Mouse (Mus musculus): Measurements from ENCODE around the gene Fads6.

Gene Fads6

DNA sequence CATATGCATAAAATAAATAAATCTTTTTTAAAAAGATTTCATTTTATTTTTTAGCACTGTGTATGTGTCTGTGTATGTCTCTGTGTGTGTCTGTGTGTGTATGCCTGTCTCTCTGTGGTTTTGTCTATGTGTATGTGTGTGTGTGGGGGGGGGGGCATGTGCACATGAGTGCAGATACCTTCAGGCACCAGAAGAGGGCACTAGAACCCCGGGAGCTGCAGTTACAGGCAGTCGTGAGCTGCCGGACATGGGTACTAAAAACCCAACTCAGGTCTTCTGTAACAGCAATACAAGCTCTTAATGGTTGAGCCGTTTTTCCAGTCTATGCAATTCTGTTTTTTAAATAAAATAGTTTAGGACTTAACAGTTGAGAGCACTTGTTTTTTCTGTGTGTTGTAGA, 3.3 kb upstream of the Fads6 start:
- no peak for DNase-seq (ENCODE audit: low spot score)

DNA sequence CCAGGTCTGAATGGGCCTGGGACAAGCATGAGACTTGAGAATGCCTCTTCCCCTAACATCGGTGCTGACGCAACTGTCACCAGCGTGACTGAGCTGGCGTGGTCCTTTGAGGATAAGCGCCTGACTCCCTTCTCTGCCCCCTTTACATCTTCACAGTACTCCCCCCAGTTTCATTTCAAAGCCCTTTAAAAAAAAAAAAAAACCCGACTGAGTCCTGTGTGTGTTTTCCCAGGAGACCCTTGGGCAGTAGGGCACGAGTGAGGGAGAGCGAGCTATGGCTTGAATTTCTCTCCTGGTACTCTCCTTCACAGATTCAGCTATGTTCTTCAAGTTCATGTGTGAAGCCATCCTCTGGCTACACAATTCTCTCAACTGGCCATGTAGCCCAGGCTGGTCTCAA, 697 bp upstream of the Fads6 start:
- DNase-seq (ENCODE audit: low spot score): no peak

DNA sequence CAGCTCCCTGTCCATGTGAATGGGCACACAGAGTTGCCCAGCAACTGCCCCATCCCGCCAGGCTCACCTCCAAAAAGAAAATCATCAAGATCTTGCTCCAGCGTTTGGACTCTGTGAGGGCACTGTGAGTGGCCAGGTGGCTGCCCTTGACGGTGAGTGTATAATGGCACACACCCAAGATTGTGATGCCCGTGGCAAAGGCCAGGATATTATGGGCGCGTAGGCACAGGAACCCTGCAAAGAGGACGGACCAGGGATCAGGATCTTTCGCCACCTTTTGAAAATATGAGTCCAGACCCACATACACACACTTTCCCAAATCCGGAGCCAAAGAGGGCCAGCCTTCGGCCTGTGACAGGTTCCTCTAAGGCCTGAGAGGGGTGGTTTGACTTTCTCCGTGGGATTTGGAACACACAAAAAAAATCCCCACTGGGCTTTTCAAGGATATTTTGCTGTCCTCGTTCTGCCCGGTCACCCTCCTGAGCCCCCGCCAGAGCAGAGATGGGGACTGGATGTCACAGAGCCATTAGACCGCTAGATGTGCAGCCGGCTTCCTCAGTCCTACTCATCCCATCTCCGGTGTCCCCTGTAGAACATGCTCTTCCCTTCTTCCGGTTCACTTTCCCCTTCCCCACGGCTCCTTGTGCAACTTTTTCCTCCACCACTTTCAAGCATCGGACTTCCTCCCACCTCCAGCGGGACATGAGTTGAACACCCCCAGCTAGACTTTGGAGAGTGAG, 822 bp downstream of the Fads6 start:
- DNase-seq (ENCODE audit: low spot score): no peak

DNA sequence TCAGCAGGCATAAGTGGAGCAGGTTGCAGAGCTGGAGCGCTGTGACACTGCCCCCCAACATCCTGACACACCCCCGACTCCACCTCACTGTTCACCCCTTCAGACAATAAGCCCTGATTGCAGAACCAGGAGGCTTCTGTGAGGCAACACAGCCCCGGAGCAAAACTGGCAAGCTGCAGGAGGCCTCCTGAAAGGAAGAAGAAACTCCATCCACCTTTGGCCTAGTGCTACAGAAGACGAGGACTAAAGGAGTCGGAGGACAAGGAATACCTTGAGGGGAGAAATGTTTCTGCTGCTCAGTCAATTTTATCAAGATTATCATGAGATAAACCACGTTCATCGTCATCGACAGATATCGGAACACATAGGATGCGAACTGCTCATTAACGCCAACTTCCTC, 1.5 kb downstream of the Fads6 start:
- no peak for DNase-seq (ENCODE audit: low spot score)

DNA sequence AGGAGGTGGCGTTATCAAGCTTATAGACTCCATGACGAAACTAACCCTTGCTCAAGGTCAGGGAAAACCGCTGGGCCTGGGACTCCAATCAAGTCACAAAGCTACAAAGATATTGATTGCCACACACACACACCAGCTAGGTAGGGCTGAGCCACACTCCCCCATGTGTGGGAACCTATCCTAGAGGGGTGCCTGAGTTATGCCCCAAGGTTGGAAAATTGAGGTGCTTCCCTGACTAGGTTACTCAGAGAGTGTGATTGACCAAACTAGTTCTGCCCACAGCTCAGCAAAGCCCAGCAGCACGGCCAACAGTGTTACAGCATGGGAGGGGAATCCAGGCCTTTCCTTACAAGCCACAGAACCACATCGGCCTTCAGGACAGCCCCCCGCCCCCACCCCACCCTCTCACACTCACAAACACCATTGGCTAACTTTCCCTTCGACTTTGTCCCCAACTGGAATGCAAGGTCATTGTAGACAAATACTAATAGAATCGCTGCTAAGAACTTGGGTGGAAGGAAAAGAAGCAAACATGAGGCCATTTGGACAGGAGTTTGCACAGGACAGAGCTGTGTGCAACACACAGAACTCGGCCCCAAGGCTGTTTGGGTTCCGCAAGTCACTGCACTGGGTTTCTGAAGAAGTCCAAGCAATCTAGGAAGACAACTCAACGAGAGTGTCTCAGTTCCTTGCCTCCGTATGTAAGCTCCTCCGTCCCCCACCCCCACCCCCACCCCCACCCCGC, 4.7 kb downstream of the Fads6 start:
- no peak for DNase-seq (ENCODE audit: low spot score)

- DNase-seq (ENCODE audit: low spot score): no peak
Measured at GRCm38 (mm10) chr11:115291503-115291902, 6.0 kb downstream of the Fads6 start.

- DNase-seq (ENCODE audit: low spot score): no peak
Measured at GRCm38 (mm10) chr11:115290919-115291318, 6.5 kb downstream of the Fads6 start.

- DNase-seq (ENCODE audit: low spot score): no peak
Measured at GRCm38 (mm10) chr11:115290314-115290713, 7.1 kb downstream of the Fads6 start.

DNA sequence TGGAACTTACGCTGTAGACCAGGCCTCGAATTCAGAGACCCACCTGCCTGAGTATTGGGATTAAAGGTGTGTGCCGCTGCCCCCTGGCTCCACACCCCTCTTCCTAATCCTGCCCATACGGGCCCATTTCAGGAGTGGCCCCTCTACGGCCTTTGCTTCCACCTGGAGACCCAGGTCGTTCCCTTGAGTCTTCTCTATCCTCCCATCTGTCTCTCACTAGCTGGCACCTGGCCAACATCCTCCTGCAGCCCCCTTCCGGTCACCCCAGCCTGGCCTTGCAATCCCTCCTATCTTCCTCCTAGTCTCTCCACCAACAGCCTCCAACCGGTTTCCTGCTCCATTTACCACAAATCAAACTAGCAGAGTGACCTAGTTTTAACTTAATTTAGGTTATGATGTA, 7.6 kb downstream of the Fads6 start:
- no peak for DNase-seq (ENCODE audit: low spot score)

DNA sequence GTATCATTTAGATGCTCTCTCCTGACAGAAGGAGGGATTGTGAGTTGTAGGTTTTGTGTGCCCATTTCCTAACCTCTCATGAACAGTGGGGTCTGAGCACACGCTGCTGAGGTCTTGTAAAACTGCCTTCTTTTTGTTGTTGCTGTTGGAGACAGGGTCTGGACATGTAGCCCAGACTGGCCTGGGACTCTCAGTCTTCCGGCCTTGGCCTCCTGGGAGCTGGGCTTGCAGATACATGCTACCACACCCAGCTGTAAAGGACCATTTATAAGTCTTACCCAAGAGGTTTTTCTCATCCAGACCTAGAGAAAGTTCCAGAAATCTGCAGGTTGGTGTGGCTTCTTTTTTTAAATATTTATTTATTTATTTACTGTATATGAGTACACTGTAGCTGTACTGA, 9.2 kb downstream of the Fads6 start:
- DNase-seq (ENCODE audit: low spot score): no peak

DNA sequence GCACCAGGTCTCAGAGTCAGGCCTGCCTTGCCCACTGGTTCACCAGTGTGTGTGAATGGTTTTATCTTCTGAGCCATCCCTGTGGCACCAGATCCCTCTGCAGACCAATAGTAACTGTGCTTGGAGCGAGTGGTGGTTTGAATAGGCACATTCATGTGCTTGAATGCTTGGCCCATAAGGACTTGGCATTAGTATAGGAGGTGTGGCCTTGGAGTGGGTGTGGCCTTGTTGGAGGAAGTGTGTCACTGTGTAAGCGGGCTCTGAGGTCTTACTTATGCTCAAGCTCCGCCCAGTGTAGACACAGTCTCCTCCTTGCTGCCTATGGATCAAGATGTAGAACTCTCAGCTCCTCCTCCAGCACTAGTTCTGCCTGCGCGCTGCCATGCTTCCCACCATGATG, 10.1 kb downstream of the Fads6 start:
- no peak for DNase-seq (ENCODE audit: low spot score)

DNA sequence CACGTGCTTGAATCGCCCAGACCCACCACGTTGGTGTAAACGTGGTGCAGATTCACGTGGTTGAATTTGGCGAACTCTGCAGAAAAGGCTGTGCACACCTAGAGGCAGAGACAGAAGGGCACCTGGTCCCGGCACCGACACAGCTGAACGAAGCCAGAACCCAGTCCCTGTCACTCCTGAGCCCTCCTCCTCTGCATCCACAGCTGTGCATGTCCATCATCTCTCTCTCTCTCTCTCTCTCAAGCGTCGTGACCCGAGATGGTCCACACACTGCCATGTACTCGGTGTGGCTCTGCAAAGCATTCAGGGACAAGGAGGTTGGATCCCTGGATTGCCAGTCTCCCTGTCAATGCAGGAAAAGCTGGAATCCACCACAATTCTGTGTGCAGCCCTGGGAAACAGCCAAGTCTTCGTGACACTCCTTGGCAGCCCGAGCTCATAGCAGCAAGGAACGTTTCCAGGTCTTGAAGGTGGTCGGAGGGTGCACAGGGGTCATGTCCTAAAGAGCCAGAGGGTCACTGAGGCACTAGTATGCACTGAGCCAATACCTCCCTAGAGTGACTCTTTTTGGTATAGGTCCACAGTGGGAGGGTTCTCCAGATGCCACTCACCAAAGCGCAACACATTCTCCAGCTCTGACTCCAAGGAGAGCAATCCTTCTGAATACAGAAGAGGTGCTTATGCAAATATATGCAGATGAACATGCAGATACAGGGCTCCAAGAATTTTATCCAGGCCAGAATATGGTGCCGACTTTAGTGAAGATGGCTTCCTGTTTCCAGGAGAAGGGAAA, 11.1 kb downstream of the Fads6 start:
- no peak for DNase-seq (ENCODE audit: low spot score)

DNA sequence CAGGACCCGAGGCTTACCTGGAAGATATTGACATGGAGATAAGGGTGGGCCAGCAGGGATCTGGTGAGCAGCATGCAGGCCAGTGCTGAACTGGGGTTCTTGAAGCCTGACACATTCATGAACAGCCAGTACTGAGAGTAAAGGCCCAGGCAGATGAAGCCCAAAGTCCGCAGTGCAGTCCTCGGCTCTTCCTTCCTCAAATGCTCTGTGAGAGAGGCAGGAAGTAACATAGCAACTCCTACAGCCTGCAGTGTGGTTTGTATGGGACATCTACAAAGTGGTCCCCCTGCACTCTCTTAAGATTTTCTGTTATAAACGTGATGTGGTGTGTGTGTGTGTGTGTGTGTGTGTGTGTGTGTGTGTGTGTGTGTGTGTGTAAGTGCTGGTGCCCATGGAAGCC, 12.2 kb downstream of the Fads6 start:
- no peak for DNase-seq (ENCODE audit: low spot score)

- DNase-seq (ENCODE audit: low spot score): no peak
Measured at GRCm38 (mm10) chr11:115283891-115284620, 13.4 kb downstream of the Fads6 start.

DNA sequence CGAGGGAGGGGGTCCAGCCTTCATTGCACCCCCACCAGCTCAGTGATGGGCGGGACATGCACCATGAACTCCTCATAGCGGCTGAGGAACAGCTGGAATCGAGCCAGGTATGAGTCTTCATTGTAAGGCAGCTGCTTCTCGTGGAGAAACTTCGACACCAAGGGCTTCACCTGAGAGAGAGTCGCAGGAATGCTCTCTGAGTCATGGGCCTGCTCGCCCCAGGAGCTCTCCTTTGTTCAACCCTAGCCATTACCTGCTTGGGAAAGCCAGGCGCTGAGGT, 14.0 kb downstream of the Fads6 start:
- DNase-seq (ENCODE audit: low spot score): no peak

DNA sequence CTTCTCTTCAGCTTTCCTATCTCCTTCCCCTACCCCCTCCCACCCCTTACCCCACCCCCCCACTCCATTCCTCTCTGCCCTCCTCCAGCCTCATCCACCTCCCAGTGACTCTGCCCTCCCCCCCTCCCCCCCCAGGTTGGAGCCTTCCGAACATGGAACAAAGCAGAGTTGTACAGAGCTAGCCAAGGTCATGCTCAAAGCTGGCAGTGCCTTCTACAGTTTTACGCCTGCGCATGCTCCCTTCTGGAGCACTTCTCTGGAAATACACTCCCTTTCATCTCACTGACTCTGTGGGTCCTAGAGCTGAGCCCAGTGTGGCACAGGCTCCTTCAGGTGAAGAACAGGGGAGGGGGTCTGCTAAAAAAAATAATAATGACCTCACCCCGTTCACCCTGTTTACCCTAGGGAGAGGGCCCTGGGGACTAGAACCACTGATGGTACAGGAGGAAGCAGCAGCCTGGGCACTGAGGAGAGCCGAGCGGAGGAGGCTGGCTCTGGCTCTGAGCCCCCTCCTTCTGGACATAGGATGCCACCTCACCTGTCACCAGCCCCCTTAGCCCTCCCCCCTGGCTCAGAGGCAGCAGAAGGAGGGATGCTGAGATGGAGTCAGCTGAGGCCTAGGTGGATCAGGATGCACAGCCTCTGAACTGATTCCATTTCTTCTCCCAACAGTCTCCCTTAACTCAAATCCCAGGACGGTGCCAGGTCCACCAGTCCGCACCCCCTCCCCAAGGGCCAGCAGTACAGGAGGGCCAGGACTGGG, 14.6 kb downstream of the Fads6 start:
- no peak for DNase-seq (ENCODE audit: low spot score)

GRCm38 (mm10) chr11:115282295-115282694, 15.2 kb downstream of the Fads6 start:
- DNase-seq (ENCODE audit: low spot score): no peak

DNA sequence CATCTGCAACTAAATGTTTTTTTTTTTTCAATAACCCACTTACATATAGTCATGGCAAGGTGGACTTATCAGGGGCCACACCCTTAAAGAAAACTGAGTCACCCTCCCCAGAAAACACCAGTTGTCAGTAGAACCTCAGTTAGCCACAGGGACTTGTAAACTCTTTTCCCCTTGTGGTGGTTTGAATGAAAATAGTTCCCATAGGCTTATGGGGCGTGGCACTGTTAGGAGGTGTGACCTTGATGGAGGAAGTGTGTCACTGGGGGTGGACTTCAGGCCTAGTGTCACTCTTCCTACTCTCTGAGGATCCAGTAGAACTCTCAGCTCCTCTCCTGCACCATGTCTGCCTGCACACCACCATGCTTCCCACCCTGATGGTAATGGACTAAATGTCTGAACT, 17.7 kb downstream of the Fads6 start:
- no peak for DNase-seq (ENCODE audit: low spot score)

GRCm38 (mm10) chr11:115278176-115278575, 19.3 kb downstream of the Fads6 start:
- DNase-seq (ENCODE audit: low spot score): no peak

- no peak for DNase-seq (ENCODE audit: low spot score)
Measured at GRCm38 (mm10) chr11:115277604-115277975, 19.9 kb downstream of the Fads6 start.

DNA sequence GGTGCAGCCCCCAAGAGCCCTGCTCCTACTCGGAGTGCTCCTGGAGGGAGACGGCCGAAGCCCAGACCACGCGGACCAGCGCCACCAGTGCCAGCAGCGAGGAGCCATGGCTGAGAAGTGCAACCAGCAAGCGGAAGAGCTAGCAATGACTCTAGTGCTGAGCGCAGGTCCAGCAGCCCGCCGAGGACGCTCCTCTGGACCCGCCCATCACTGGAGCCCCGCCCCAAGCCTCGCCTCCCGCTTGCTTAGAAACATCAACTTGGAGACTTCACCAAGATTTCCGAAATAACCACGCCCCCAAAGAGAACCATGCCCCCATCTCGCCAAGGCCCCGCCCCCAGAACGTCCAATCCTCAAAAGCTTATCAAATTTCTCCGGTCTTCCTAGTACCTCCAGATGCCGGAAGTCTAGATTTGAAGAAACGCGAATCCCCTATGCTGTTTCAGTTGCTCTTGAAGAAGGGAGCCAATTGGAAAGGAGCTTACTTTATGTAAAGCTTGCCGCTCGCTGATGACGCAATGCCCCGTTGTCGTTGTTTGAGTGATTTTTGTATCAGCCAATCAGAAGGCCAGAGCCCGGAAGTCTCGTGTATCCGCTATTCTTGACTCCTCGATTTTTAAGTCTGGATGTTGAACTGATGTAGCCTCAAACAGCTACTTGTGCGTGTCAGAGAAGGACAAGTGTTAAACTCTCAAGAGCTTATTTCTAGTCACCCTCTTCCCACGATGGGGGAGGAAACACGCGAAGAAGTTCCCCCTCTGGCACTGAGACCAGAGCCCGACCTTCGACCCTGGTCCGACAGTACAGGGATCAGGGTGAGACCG, 20.5 kb downstream of the Fads6 start, which contains the start of gene Fdxr:
Gene Fdxr, minus strand, starts transcription at position 271 of the 824 bp plus-strand sequence.
- peak; percentile 100 for DNase-seq (ENCODE audit: low spot score)

Measured in layer of hippocampus, adult 9-10 months (tissue).